Mouse (Mus musculus) skeletal muscle tissue, postnatal 0 days (tissue): ENCODE measurements around the gene Pigg. TPM values are rescaled to one million over a fixed set of nuclear protein-coding genes. Genes with fewer than 3 reads are reported as not detected.

Experiments
- polyA plus RNA-seq: library from polyadenylated mRNA; unstranded; fragments of >200 nt; fragmentation: Nextera tagmentation; extraction: Ambion mirVana; gene quantifications from 2 replicates; pipeline ENCODE4 v1.2.1, GENCODE M21; 2015

Pigg gene
- 3.2 and 3.5 TPM in 2 replicates for polyA plus RNA-seq

DNA sequence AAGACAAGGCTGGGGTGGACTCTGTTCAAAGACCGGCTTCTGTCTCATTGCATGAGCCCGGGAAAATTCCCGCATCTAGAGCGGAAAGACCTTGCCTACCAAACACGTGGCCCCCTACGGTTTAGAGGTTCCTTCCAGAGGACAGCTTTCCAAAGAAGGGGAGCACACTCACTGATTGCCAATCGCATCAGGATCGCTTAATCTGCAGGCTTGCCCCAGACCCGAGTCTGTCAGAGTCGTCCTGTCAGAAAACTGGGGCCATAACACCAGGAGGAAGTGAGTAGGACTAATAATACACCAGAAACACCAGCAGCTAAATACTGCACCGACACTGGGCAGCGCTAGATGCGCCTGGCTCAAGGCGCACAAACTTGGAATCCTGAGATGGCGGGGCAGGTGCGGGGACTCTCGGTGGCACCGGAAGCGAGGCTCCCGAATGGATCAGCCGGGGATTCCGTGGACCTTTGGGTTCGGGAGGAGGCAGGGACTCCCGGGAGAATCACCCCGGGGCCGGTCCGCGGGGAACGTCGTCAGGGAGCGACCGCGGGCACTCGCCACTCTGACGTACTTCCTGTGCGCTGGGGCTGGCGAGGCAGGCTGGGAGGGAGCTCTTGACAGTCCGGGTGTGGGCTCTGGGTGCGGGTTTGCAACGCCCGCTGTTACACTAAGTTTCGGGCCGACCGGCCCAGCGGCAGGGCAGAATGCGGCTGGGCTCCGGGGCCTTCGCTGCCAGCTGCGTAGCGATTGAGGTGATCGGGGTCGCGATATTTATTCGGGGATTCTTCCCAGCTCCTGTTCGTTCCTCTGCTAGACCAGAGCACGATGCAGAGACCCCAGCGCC, at the start of gene Pigg:
Pigg (plus strand) TSS at position 386 of the 841 bp plus-strand sequence.

DNA sequence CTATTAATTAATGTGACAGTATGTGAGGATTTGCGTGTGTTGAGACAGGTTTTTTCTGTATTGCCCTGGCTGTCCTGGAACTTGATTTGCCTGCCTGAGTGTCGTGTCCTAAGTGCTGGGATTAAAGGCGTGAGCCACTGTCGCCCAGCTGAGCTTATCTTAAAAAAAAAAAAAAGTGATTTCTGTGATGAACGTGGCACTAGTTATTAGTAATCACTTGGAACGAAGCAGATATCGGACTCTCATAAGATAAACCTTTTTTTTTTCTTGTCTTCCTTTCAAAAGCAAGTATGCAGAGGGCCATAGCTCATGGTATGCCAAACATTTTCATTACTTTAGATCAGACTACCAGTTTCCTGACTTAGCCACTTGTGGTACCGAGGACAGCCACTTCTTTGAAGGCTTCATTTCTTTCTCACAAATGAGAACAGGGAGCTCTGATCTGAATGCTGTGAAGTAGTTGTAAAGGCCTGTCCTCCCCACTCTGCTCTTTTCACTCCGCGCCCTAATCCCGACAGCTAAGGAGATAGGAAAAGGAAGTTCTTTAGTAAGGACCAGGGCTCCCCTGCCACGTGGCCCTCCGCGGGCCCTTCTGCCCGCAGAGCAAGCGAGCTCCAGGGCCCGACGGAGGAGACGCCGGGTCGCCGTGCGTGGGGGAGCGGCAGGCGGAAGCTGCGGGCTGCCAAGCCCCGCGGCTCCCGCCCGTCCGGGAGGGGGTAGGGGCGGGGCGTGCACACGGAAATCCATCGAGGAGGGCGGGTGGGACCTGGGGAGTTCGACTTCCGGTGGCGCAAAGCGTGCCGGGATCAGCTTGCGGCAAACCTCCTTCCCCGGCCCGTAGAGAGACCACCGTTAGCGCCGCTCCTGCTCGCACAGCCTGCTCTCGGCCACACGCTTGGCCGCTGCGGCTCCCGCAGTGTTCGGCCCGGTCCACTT, 44.0 kb upstream of the Pigg start, which contains the start of gene Dr1:
Dr1 (plus strand) TSS at position 771 of the 936 bp plus-strand sequence.

GRCm38 (mm10) chr5:108367871-108368332, 55.5 kb downstream of the Pigg start, which contains the start of gene Gm42517:
Gene Gm42517, minus strand, starts transcription at chr5:108367922.

DNA sequence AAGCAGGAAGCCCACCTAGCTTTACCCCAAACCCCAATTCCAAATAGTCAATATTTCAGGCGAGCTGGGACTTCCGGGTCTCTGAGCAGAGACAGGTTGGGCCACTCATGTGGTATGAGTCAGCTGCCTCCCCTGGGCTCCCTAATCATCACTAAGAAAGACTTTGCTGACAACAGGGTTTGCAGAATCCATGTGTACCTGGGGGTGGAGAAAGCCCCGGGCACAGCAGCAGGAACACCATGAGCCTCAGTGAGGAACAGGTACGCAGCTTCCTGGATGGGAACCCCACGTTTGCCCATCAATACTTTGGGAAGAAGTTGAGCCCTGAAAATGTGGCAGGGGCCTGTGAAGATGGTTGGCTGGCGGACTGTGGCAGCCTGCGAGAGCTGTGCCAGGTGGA, 75.8 kb downstream of the Pigg start, which contains the start of gene Pde6b:
Pde6b (plus strand) TSS at position 191 of the 400 bp plus-strand sequence.

Other genes starting within 250 kb of the Pigg start
- 36.5 and 38.3 TPM in 2 replicates for gene Mtf2, start 246.9 kb upstream of the Pigg start, polyA plus RNA-seq
- gene Tmed5, start 180.0 kb upstream of the Pigg start, polyA plus RNA-seq: 24.9 and 25.3 TPM in 2 replicates
- gene Ccdc18, start 179.7 kb upstream of the Pigg start, polyA plus RNA-seq: 1.9 TPM in 2 replicates
- gene Dr1, start 43.7 kb upstream of the Pigg start, polyA plus RNA-seq: 23.3 and 24.1 TPM in 2 replicates
- 0.07 TPM in 1 of 2 replicates, not detected in the other for gene Gm42517, start 55.3 kb downstream of the Pigg start, polyA plus RNA-seq
- 0.15 TPM in 1 of 2 replicates, not detected in the other for gene Pde6b, start 75.8 kb downstream of the Pigg start, polyA plus RNA-seq
- 1,042 and 1,105 TPM in 2 replicates for gene Atp5k, start 121.8 kb downstream of the Pigg start, polyA plus RNA-seq
- 1.2 and 1.3 TPM in 2 replicates for gene Mfsd7a, start 136.3 kb downstream of the Pigg start, polyA plus RNA-seq
- 18.0 and 22.5 TPM in 2 replicates for gene Pcgf3, start 148.6 kb downstream of the Pigg start, polyA plus RNA-seq
- gene Cplx1, start 237.4 kb downstream of the Pigg start, polyA plus RNA-seq: 0.11 and 0.21 TPM in 2 replicates